Mouse (Mus musculus): Measurements from ENCODE around the gene Wdr59.
"Not testable (repeated sequence)": the region's sequence is repeated elsewhere in the genome, so short reads cannot be mapped to it uniquely, and the experiment has no call there.

Wdr59 gene

GRCm38 (mm10) chr8:111537765-111538158, 15.9 kb upstream of the Wdr59 start:
- no peak for DNase-seq (ENCODE audit: inconsistent ontology term)

DNA sequence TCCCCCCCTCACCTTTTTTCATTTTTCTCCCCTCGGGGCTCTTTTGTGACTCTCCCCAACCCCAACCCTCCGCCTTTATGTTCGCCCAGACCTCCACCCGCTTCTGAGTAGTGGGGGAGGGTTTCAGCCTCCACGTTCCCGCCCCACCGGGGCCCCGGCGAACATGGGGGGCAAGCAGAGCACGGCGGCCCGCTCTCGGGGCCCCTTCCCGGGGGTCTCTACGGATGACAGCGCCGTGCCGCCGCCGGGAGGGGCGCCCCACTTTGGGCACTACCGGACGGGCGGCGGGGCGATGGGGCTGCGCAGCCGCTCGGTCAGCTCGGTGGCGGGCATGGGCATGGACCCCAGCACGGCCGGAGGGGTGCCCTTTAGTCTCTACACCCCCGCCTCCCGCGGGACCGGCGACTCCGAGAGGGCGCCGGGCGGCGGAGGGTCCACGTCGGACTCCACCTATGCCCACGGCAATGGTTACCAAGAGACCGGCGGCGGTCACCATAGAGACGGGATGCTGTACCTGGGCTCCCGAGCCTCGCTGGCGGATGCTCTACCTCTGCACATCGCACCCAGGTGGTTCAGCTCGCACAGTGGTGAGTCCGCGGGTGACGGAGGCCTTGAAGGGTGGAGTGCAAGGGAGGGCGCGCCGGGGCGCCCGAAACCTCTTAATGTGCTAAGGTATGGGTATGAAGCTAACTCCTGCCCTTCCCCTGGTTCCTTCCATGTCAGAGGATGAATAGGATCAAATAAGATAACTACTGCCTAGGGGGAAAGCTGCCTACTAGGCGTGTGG, 15.3 kb upstream of the Wdr59 start:
- DNase-seq (ENCODE audit: inconsistent ontology term) = no peak

- DNase-seq (ENCODE audit: inconsistent ontology term) = peak; percentile 83
These were observed 14.4 kb upstream of the Wdr59 start, which contains the start of gene Znrf1 for GRCm38 (mm10) chr8:111536031-111536977. Gene Znrf1 (plus strand): TSS chr8:111536097.

- DNase-seq (ENCODE audit: inconsistent ontology term) = no peak
These were observed 13.6 kb upstream of the Wdr59 start for GRCm38 (mm10) chr8:111535491-111535890.

GRCm38 (mm10) chr8:111533503-111533902, 11.6 kb upstream of the Wdr59 start:
- DNase-seq (ENCODE audit: inconsistent ontology term) = no peak

GRCm38 (mm10) chr8:111531621-111532020, 9.7 kb upstream of the Wdr59 start:
- no peak for DNase-seq (ENCODE audit: inconsistent ontology term)

GRCm38 (mm10) chr8:111531191-111531590, 9.3 kb upstream of the Wdr59 start:
- DNase-seq (ENCODE audit: inconsistent ontology term) = no peak

DNA sequence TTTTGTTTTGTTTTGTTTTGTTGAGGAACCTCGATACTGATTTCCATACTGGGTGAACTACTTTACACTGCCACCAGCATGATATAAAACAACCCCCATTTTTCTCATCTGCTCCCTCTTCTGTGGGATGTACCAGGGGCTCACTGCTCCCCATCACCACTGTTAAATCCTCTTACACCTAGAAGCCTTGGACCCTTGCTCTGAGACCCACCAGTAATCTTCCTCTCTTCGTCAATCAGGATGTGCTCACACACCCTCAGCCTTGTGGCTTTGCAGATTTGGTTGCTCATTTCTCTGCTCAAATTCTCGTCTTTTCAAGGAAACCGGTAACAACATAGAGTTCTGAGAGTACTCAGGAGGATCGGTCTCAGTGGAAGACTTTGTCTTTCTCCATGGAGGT, 6.2 kb upstream of the Wdr59 start:
- DNase-seq (ENCODE audit: inconsistent ontology term) = no peak

DNA sequence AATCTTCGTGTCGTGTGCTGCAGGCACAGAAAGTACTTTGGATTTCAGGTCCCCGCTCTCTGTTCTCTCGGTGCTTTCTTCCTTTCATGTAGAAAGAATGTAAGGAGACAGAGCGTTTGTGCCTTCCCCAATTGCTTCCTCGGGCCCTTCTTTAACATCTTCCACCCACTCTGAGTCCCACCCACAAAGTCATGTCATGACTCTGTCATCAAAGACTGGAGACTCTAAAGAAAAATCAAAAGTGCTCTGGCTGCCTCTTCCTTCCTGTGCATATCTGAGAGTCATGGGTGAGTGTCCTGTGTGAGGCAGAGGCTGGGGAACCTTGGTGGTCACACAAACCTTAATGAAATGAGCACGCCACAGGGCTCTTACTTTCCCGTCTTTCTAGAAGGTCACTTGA, 5.3 kb upstream of the Wdr59 start:
- no peak for DNase-seq (ENCODE audit: inconsistent ontology term)

DNA sequence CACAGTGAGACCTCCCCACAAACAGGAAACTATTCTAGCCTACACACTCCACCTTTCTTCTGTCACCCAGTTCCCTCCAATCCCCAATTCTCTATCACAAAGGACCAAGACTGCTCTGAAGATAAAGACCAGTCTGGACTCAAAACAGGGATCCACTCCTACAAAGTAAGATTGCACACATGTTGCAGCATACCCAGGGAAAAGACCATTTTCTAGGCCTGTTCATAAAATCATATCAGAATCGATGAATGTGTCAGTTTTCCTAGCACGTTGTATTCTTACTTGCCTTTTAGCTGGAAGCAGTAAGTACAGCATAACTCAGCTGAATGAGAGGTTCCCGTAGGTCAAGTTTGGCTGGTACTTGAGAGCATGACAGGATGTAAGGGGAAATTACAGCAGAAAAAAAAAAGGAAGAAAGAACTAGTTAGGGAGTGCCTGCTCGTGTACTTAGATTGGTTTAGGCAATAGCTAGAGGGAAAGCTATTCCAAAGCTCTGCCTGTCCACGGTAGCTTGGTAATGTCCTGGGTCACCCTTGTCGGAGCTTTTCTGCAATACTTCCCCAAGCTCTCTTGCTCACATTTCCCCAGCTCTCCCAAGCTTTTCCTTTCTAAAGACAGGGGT, 4.6 kb upstream of the Wdr59 start:
- no peak for DNase-seq (ENCODE audit: inconsistent ontology term)

GRCm38 (mm10) chr8:111517466-111517865, 4.4 kb downstream of the Wdr59 start:
- no peak for DNase-seq (ENCODE audit: inconsistent ontology term)

DNA sequence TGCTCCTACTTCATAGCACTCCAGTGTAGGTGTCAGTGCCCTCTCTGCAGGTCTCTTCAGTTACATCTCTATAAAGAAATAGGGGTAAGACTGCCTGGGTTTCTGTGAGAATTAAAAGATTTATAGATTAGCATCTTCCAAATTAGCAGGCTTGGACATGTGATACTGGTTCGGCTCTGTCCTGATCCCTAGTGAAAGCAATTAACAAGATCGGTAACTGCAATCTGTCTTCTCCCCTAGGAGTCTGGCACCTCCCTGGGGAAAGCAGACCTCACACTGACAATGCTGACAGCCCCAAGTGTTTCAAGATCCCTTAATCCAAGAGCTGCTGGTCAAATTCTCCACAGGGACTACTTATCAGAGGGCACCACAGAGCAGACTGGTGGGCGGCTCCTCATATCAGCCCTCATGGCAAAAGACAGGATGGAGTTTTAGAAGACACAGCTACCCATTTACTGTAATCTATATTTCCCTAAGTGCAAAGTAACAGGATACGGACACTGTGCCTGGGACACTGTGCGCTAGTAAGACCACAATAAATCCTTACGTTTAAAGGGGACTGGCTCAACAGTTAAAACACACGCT, 5.3 kb downstream of the Wdr59 start:
- no peak for DNase-seq (ENCODE audit: inconsistent ontology term)

GRCm38 (mm10) chr8:111513446-111513845, 8.4 kb downstream of the Wdr59 start:
- no peak for DNase-seq (ENCODE audit: inconsistent ontology term)

DNA sequence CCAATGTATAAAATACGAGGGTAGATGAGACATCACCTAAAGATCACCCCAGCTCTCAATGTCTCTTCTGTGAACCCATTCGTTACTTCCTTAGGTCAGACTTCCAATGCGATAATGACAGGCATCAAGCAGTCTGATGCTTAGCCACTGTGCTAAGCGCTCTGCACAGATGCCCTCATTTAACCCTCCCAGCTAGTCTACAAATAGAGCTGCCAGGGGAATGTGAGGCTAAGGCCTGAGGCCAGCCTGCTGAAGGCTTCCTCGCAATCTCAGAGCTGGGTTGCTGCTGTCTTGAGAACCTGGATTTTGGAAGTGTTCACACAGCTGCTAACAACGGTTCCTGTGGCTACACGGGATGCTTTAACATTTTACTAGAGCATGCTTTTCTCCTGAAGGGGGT, 9.0 kb downstream of the Wdr59 start:
- no peak for DNase-seq (ENCODE audit: inconsistent ontology term)

- no peak for DNase-seq (ENCODE audit: inconsistent ontology term)
These were observed 11.5 kb downstream of the Wdr59 start for GRCm38 (mm10) chr8:111510401-111510800.

- DNase-seq (ENCODE audit: inconsistent ontology term) = no peak
These were observed 12.6 kb downstream of the Wdr59 start for GRCm38 (mm10) chr8:111509278-111509677.

GRCm38 (mm10) chr8:111508566-111508965, 13.3 kb downstream of the Wdr59 start:
- peak; percentile 80 for DNase-seq (ENCODE audit: inconsistent ontology term)

- no peak for DNase-seq (ENCODE audit: inconsistent ontology term)
These were observed 20.0 kb downstream of the Wdr59 start for GRCm38 (mm10) chr8:111501724-111502464.

- DNase-seq (ENCODE audit: inconsistent ontology term) = not testable (repeated sequence)
These were observed 23.6 kb downstream of the Wdr59 start for GRCm38 (mm10) chr8:111498249-111498648.

DNA sequence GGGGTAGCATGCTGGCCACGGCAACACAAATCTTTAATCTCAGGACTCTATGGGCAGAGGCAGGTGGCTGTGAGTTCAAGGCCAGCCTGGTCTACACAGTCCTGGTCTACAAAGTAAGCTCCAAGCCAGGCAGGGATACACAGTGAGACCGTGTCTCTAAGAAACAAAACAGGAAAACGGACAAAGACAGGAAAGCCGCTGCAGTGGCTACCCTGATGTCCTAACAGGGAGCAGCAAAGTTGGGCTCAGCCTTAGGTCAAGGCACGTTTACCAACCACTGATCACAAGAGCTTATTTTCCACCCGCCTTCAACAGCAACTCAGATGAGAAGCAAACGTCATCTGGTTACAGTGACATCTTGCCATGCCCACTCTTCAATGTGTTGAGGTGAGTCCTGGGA, 25.6 kb downstream of the Wdr59 start:
- no peak for DNase-seq (ENCODE audit: inconsistent ontology term)

DNA sequence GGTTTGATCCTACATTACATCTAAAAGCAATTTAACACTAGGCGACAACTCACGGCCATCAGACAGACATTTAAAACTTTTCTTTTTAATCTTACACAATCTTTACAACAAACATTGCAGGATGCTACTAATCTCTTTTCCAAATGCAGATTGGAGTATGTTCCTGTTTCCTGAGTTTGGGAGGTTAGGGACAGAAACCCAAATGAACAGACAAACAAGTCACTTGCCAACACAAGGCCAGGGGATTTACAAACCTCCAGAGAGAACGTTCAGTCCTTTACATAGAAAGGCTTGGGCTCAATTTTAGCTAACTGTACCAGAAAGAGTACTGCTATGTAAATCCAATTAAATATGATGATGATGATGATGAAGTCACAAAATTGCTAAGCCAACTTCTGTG, 28.7 kb downstream of the Wdr59 start:
- DNase-seq (ENCODE audit: inconsistent ontology term) = no peak
